Mouse (Mus musculus) adrenal gland, adult 8-10 months (tissue): Measurements from ENCODE around the gene Saa2. TPM values are rescaled to one million over a fixed set of nuclear protein-coding genes. Genes with fewer than 3 reads are reported as not detected.
A peak's percentile ranks its signal among the peaks of the same experiment; 100 is the strongest.

Experiments used
- DNase-seq: peaks from one replicate; pipeline ENCODE4 v3.0.0; 2022
- total RNA-seq, 4 experiments: library from RNA; stranded (reverse); gene quantifications; 2 replicates each; pipeline ENCODE4 v1.2.4; 2022

Saa2 gene
- total RNA-seq, 4 experiments from 2014 or later, result not detected

GRCm38 (mm10) chr7:46764672-46765071 lies 13.1 kb downstream of the Saa2 start:
- no peak for DNase-seq

GRCm38 (mm10) chr7:46767371-46767770 lies 15.8 kb downstream of the Saa2 start:
- no peak for DNase-seq

GRCm38 (mm10) chr7:46768451-46768850 lies 16.9 kb downstream of the Saa2 start:
- no peak for DNase-seq

- peak; percentile 16 for DNase-seq
Measured at GRCm38 (mm10) chr7:46770706-46771105, 19.1 kb downstream of the Saa2 start.

GRCm38 (mm10) chr7:46789177-46789849 lies 37.7 kb downstream of the Saa2 start:
- DNase-seq, result no peak

GRCm38 (mm10) chr7:46793871-46794270 lies 42.3 kb downstream of the Saa2 start:
- no peak for DNase-seq

GRCm38 (mm10) chr7:46795287-46796205 lies 44.0 kb downstream of the Saa2 start, which contains the start of the genes Hps5 and Gtf2h1:
Gene Hps5 (minus strand): TSS chr7:46796064.
Gene Gtf2h1 (plus strand): TSS chr7:46796103.
- DNase-seq, result peak; percentile 97

GRCm38 (mm10) chr7:46796206-46796679 lies 44.7 kb downstream of the Saa2 start:
- DNase-seq, result no peak

GRCm38 (mm10) chr7:46796779-46797178 lies 45.2 kb downstream of the Saa2 start:
- no peak for DNase-seq

Other genes starting within 250 kb of the Saa2 start
- 10 to 100 TPM; 29.2 to 47.3 (median 37.2) TPM for gene Sergef, start 112.0 kb upstream of the Saa2 start, total RNA-seq
- not detected for gene Tph1, start 79.3 kb upstream of the Saa2 start, total RNA-seq
- gene Saal1, start 41.1 kb upstream of the Saa2 start, total RNA-seq, result 10 to 100 TPM in 2 of 4 experiments, 1 to 10 TPM in 2; 6.4 to 12.4 (median 10.2) TPM
- gene Saa3, start 36.1 kb upstream of the Saa2 start, total RNA-seq, result 1 to 10 TPM; 1.1 to 7.4 (median 4.6) TPM
- gene Saa4, start 19.2 kb upstream of the Saa2 start, total RNA-seq, result not detected
- not detected for gene Saa1, start 8.8 kb upstream of the Saa2 start, total RNA-seq
- 10 to 100 TPM; 26.4 to 40.6 (median 34.7) TPM for gene Hps5, start 44.3 kb downstream of the Saa2 start, total RNA-seq
- 10 to 100 TPM; 32.0 to 41.3 (median 39.0) TPM for gene Gtf2h1, start 44.3 kb downstream of the Saa2 start, total RNA-seq
- 100 to 1,000 TPM; 146 to 275 (median 231) TPM for gene Ldha, start 89.7 kb downstream of the Saa2 start, total RNA-seq
- not detected for gene Ldhc, start 109.4 kb downstream of the Saa2 start, total RNA-seq
- gene Tsg101, start 168.2 kb downstream of the Saa2 start, total RNA-seq, result 10 to 100 TPM; 72.4 to 91.6 (median 78.7) TPM
- gene Uevld, start 206.7 kb downstream of the Saa2 start, total RNA-seq, result 10 to 100 TPM; 17.6 to 23.9 (median 21.9) TPM
- gene Gm9999, start 231.8 kb downstream of the Saa2 start, total RNA-seq, result not detected